Comparison of ENCODE assay signal across 9 mouse cellular contexts in genomic region chr10:79803716-79804323, GRCm38 (mm10). TPM values are rescaled to one million over a fixed set of nuclear protein-coding genes. Genes with fewer than 3 reads are reported as not detected.
DNase-seq lines count a peak whose midpoint lies in the region; ATAC-seq and TF ChIP-seq lines count a peak whose summit lies in the region.
"Had no signal": no experiment of that assay in that cellular context is flagged by ENCODE, and none has a peak within 500 bp of the region (broad histone marks: within the 10 kb centered on the region; RNA-seq: fewer than 3 reads in every experiment).

No protein-coding gene starts in this region.

- TF ChIP-seq CTCF in lung, embryonic 14.5 days (IDR thresholded peaks at IDR 0.05; ENCODE audit: low read depth): no peak

- H3K27ac ChIP-seq in lung, embryonic 14.5 days (ENCODE audit: low read depth): no peak overlapping the region
- H3K27ac ChIP-seq in embryonic facial prominence, embryonic 11.5 days (replicated peaks; ENCODE audit: low read depth, low read length): peak overlapping the region; percentile 75
- H3K27ac ChIP-seq in midbrain, embryonic 15.5 days: peak overlapping the region; percentile 83

- ATAC-seq in lung, embryonic 14.5 days (ENCODE audit: insufficient read depth): peak; percentile 45; the same call in 1 of the 2 replicates
- ATAC-seq in embryonic facial prominence, embryonic 11.5 days (replicated peaks; ENCODE audit: insufficient number of reproducible peaks, low FRiP score, low TSS enrichment, low read depth): peak; percentile 90
- peak; percentile 90 for ATAC-seq in midbrain, embryonic 15.5 days (replicated peaks)

- peaks cover 7% of the 10 kb centered on the region for H3K36me3 ChIP-seq in lung, embryonic 14.5 days (ENCODE audit: insufficient read depth)
- no peaks in the 10 kb centered on the region for H3K36me3 ChIP-seq in embryonic facial prominence, embryonic 11.5 days (replicated peaks; ENCODE audit: control insufficient read depth, insufficient read depth, low read depth, low read length)
- peaks cover 9% of the 10 kb centered on the region for H3K36me3 ChIP-seq in midbrain, embryonic 15.5 days (replicated peaks)

- no peak overlapping the region for H3K4me3 ChIP-seq in lung, embryonic 14.5 days (ENCODE audit: low read depth, low read length)
- H3K4me3 ChIP-seq in embryonic facial prominence, embryonic 11.5 days (ENCODE audit: low read depth, low read length): peak overlapping the region; percentile 13
- peak overlapping the region; percentile 22 for H3K4me3 ChIP-seq in midbrain, embryonic 15.5 days

- H3K9me3 ChIP-seq in lung, embryonic 14.5 days (ENCODE audit: low read depth, low read length): no peaks in the 10 kb centered on the region
- no peaks in the 10 kb centered on the region for H3K9me3 ChIP-seq in embryonic facial prominence, embryonic 11.5 days (replicated peaks; ENCODE audit: control insufficient read depth, low read length)
- H3K9me3 ChIP-seq in midbrain, embryonic 15.5 days: no peaks in the 10 kb centered on the region

- H3K27me3 ChIP-seq in lung, embryonic 14.5 days (ENCODE audit: insufficient read depth, low read length): no peaks in the 10 kb centered on the region
- no peaks in the 10 kb centered on the region for H3K27me3 ChIP-seq in embryonic facial prominence, embryonic 11.5 days (ENCODE audit: control insufficient read depth, insufficient read depth, low read length)
- H3K27me3 ChIP-seq in midbrain, embryonic 15.5 days (replicated peaks): no peaks in the 10 kb centered on the region

- H3K9ac ChIP-seq in lung, embryonic 14.5 days: 0 out of 2 replicates have a peak overlapping the region, but pooled peaks have one; percentile 6
- peak overlapping the region; percentile 37 for H3K9ac ChIP-seq in embryonic facial prominence, embryonic 11.5 days (replicated peaks; ENCODE audit: low read length)
- H3K9ac ChIP-seq in midbrain, embryonic 15.5 days: 0 out of 2 replicates have a peak overlapping the region, but pooled peaks have one; percentile 11

- WGBS in lung, embryonic 14.5 days: 12% methylated on average over 29 of the region's 29 CpGs
- 6% methylated on average over 29 of the region's 29 CpGs for WGBS in embryonic facial prominence, embryonic 11.5 days
- 4% methylated on average over 29 of the region's 29 CpGs for WGBS in midbrain, embryonic 15.5 days

- intact Hi-C loops in heart, postnatal 36 days (cut with DNase I): no loop called here

- peak overlapping the region; percentile 40; the same call in 1 of the 2 replicates for H3K4me2 ChIP-seq in lung, embryonic 14.5 days
- H3K4me2 ChIP-seq in embryonic facial prominence, embryonic 11.5 days (ENCODE audit: low read depth, low read length): peak overlapping the region; percentile 45
- peak overlapping the region; percentile 48 for H3K4me2 ChIP-seq in midbrain, embryonic 15.5 days

- H3K4me1 ChIP-seq in lung, embryonic 14.5 days (ENCODE audit: insufficient read depth): peaks cover 13% of the 10 kb centered on the region
- peaks cover 19% of the 10 kb centered on the region for H3K4me1 ChIP-seq in embryonic facial prominence, embryonic 11.5 days (ENCODE audit: control insufficient read depth, insufficient read depth, low read length)
- peaks cover 58% of the 10 kb centered on the region for H3K4me1 ChIP-seq in midbrain, embryonic 15.5 days

- DNase-seq in lung, embryonic 14.5 days: peak; percentile 66
- no peak for DNase-seq in lung, postnatal 36 days
- DNase-seq in embryonic facial prominence, embryonic 11.5 days (ENCODE audit: low spot score): peak; percentile 86
- DNase-seq in heart, postnatal 36 days: peak; percentile 46 to 48
- peak; percentile 87 to 88 for DNase-seq in layer of hippocampus, postnatal 25 days (ENCODE audit: extremely low spot score in 1 of 2, low spot score in 1 of 2)
- no peak for DNase-seq in urinary bladder, adult 2 months (ENCODE audit: low spot score)
- DNase-seq in thymus, postnatal 36 days: no peak

RNA-seq across cellular contexts. Expression of gene Palm, which starts 10.4 kb away (rescaled TPM):
- 68.1 and 72.4 TPM in 2 replicates for polyA plus RNA-seq in lung, embryonic 14.5 days (2014; fragmentation: Nextera tagmentation; extraction: Ambion mirVana)
- 85.7 and 102 TPM in 2 replicates for polyA plus RNA-seq in embryonic facial prominence, embryonic 11.5 days (2014; fragmentation: Nextera tagmentation; extraction: Ambion mirVana)
- 10 to 100 TPM; 56.0 to 87.0 TPM for total RNA-seq in heart, postnatal 36 days (2021)
- total RNA-seq in layer of hippocampus, postnatal 25 days (2021): 100 to 1,000 TPM; 307 to 325 TPM
- polyA plus RNA-seq in midbrain, embryonic 15.5 days (2015; fragmentation: Nextera tagmentation; extraction: Ambion mirVana): 337 and 348 TPM in 2 replicates
- 52.6 and 77.5 TPM in 2 replicates for polyA plus RNA-seq in urinary bladder, adult 2 months (2012; rRNA removed)

RNA-seq across cellular contexts. Expression of gene Prss57, which starts 13.1 kb away (rescaled TPM):
- polyA plus RNA-seq in lung, embryonic 14.5 days (2014; fragmentation: Nextera tagmentation; extraction: Ambion mirVana): 0.11 TPM in 1 of 2 replicates, not detected in the other
- not detected in 2 replicates for polyA plus RNA-seq in embryonic facial prominence, embryonic 11.5 days (2014; fragmentation: Nextera tagmentation; extraction: Ambion mirVana)
- total RNA-seq in heart, postnatal 36 days (2021): not detected
- under 1 TPM; 0.30 to 0.33 TPM for total RNA-seq in layer of hippocampus, postnatal 25 days (2021)
- polyA plus RNA-seq in midbrain, embryonic 15.5 days (2015; fragmentation: Nextera tagmentation; extraction: Ambion mirVana): 0.17 TPM in 1 of 2 replicates, not detected in the other
- 0.47 and 0.49 TPM in 2 replicates for polyA plus RNA-seq in urinary bladder, adult 2 months (2012; rRNA removed)
- total RNA-seq: liver, adult 2 months had no signal
- polyA plus RNA-seq: liver, adult 2 months had no signal

RNA-seq across cellular contexts. Expression of gene Misp, which starts 17.0 kb away (rescaled TPM):
- 5.0 and 6.1 TPM in 2 replicates for polyA plus RNA-seq in lung, embryonic 14.5 days (2014; fragmentation: Nextera tagmentation; extraction: Ambion mirVana)
- polyA plus RNA-seq in embryonic facial prominence, embryonic 11.5 days (2014; fragmentation: Nextera tagmentation; extraction: Ambion mirVana): 0.39 and 0.82 TPM in 2 replicates
- under 1 TPM in 1 of 2 experiments, not detected in 1; 0.62 TPM for total RNA-seq in heart, postnatal 36 days (2021)
- total RNA-seq in layer of hippocampus, postnatal 25 days (2021): under 1 TPM; 0.66 to 0.89 TPM
- 0.23 and 0.85 TPM in 2 replicates for polyA plus RNA-seq in midbrain, embryonic 15.5 days (2015; fragmentation: Nextera tagmentation; extraction: Ambion mirVana)
- 0.66 and 0.92 TPM in 2 replicates for polyA plus RNA-seq in urinary bladder, adult 2 months (2012; rRNA removed)

RNA-seq across cellular contexts. Expression of gene Fstl3, which starts 26.7 kb away (rescaled TPM):
- 12.2 and 12.4 TPM in 2 replicates for polyA plus RNA-seq in lung, embryonic 14.5 days (2014; fragmentation: Nextera tagmentation; extraction: Ambion mirVana)
- 2.4 and 2.7 TPM in 2 replicates for polyA plus RNA-seq in embryonic facial prominence, embryonic 11.5 days (2014; fragmentation: Nextera tagmentation; extraction: Ambion mirVana)
- total RNA-seq in heart, postnatal 36 days (2021): 1 to 10 TPM; 4.2 to 4.3 TPM
- 1 to 10 TPM; 1.2 to 2.1 TPM for total RNA-seq in layer of hippocampus, postnatal 25 days (2021)
- 1.9 and 2.0 TPM in 2 replicates for polyA plus RNA-seq in midbrain, embryonic 15.5 days (2015; fragmentation: Nextera tagmentation; extraction: Ambion mirVana)
- polyA plus RNA-seq in urinary bladder, adult 2 months (2012; rRNA removed): 41.4 and 44.3 TPM in 2 replicates

RNA-seq across cellular contexts. Expression of gene Rnf126, which starts 37.1 kb away (rescaled TPM):
- 107 and 123 TPM in 2 replicates for polyA plus RNA-seq in lung, embryonic 14.5 days (2014; fragmentation: Nextera tagmentation; extraction: Ambion mirVana)
- polyA plus RNA-seq in embryonic facial prominence, embryonic 11.5 days (2014; fragmentation: Nextera tagmentation; extraction: Ambion mirVana): 65.1 and 72.7 TPM in 2 replicates
- total RNA-seq in heart, postnatal 36 days (2021): 10 to 100 TPM; 23.6 to 24.6 TPM
- total RNA-seq in layer of hippocampus, postnatal 25 days (2021): 10 to 100 TPM; 82.7 to 92.9 TPM
- polyA plus RNA-seq in midbrain, embryonic 15.5 days (2015; fragmentation: Nextera tagmentation; extraction: Ambion mirVana): 109 and 117 TPM in 2 replicates
- polyA plus RNA-seq in urinary bladder, adult 2 months (2012; rRNA removed): 54.5 and 59.4 TPM in 2 replicates

Comparison
In these comparisons a context has a peak if more than half of its experiments do, and no peak if none do; other contexts are left out.
1. DNase-seq: peak in lung, embryonic 14.5 days (single experiment), embryonic facial prominence, embryonic 11.5 days (single experiment), heart, postnatal 36 days (2 of 2) and layer of hippocampus, postnatal 25 days (2 of 2); none in lung, postnatal 36 days (single experiment), urinary bladder, adult 2 months (single experiment) and thymus, postnatal 36 days (0 of 2).
2. Peak in every context shown above with its lines, with median percentiles within 50 percentile points of each other: ATAC-seq, H3K4me2 ChIP-seq and H3K9ac ChIP-seq.